Mouse (Mus musculus) brain, embryonic 18.5 days (tissue): ENCODE data around the gene Atp8a1.

Experiments
- DNase-seq: peaks from one replicate; pipeline ENCODE4 v3.0.0-alpha.2; 2012; ENCODE audit warnings: low read depth, low spot score

Atp8a1 gene

GRCm38 (mm10) chr5:67768708-67769107 is 78.5 kb downstream of the Atp8a1 start:
- no peak for DNase-seq

- no peak for DNase-seq
Observed at GRCm38 (mm10) chr5:67764798-67765197, 82.4 kb downstream of the Atp8a1 start.

GRCm38 (mm10) chr5:67758126-67758525 is 89.1 kb downstream of the Atp8a1 start:
- no peak for DNase-seq

- no peak for DNase-seq
Observed at GRCm38 (mm10) chr5:67756138-67756537, 91.1 kb downstream of the Atp8a1 start.

GRCm38 (mm10) chr5:67753057-67753456 is 94.2 kb downstream of the Atp8a1 start:
- DNase-seq: no peak

- DNase-seq: no peak
Observed at GRCm38 (mm10) chr5:67752629-67753028, 94.6 kb downstream of the Atp8a1 start.

GRCm38 (mm10) chr5:67752007-67752406 is 95.2 kb downstream of the Atp8a1 start:
- DNase-seq: no peak

- DNase-seq: no peak
Observed at GRCm38 (mm10) chr5:67739261-67739660, 108.0 kb downstream of the Atp8a1 start.

- DNase-seq: no peak
Observed at GRCm38 (mm10) chr5:67738133-67738532, 109.1 kb downstream of the Atp8a1 start.

GRCm38 (mm10) chr5:67735771-67736170 is 111.5 kb downstream of the Atp8a1 start:
- DNase-seq: no peak

- DNase-seq: no peak
Observed at GRCm38 (mm10) chr5:67733551-67734258, 113.5 kb downstream of the Atp8a1 start.

- DNase-seq: no peak
Observed at GRCm38 (mm10) chr5:67733150-67733549, 114.1 kb downstream of the Atp8a1 start.

GRCm38 (mm10) chr5:67727755-67728154 is 119.5 kb downstream of the Atp8a1 start:
- no peak for DNase-seq

GRCm38 (mm10) chr5:67726810-67727209 is 120.4 kb downstream of the Atp8a1 start:
- DNase-seq: no peak

- no peak for DNase-seq
Observed at GRCm38 (mm10) chr5:67701641-67702040, 145.6 kb downstream of the Atp8a1 start.

- no peak for DNase-seq
Observed at GRCm38 (mm10) chr5:67699418-67699817, 147.8 kb downstream of the Atp8a1 start.

GRCm38 (mm10) chr5:67698176-67698575 is 149.1 kb downstream of the Atp8a1 start:
- DNase-seq: no peak

- no peak for DNase-seq
Observed at GRCm38 (mm10) chr5:67696741-67697596, 150.3 kb downstream of the Atp8a1 start.

GRCm38 (mm10) chr5:67695055-67695710 is 152.1 kb downstream of the Atp8a1 start:
- no peak for DNase-seq

GRCm38 (mm10) chr5:67690336-67690735 is 156.9 kb downstream of the Atp8a1 start:
- DNase-seq: no peak

- no peak for DNase-seq
Observed at GRCm38 (mm10) chr5:67688001-67688400, 159.2 kb downstream of the Atp8a1 start.

GRCm38 (mm10) chr5:67685906-67686305 is 161.3 kb downstream of the Atp8a1 start:
- no peak for DNase-seq
